Mouse (Mus musculus): Measurements from ENCODE around the gene Fggy.

DNA sequence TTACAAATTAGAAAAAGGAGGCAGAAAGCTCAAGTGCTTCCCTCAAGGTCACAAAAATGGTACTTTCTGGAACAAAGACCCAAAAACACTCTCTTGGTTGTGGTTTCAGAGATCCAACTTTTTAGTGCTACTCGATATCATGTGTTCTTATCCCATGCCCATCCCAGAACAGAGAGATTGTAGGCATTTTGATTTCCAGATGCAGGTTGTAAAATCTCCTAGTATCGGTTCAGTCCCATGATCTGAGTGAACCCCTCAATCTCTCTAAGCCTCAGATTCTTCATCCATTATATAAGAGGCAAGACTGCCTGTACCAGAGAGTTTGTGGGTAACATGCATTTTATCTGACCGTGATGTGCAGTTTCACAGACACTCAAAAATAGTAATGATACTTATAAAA lies 214.2 kb downstream of the Fggy start:
- TF ChIP-seq CTCF (IDR thresholded peaks at IDR 0.05; ENCODE audit: extremely low read depth, insufficient read depth, insufficient read length, insufficient replicate concordance) (no peak), POLR2A (IDR thresholded peaks at IDR 0.05; ENCODE audit: low read depth, low read length) (no peak)
